Mouse (Mus musculus) intestine, embryonic 14.5 days (tissue): ENCODE measurements at regions not wholly inside any gene's neighbourhood (a gene's known extent, or its start where the extent isn't known, plus 50 kb on each side); places are given as distances from the start of the nearest gene placed in this dataset.

Experiments used
- ATAC-seq: fragments of 200-750 bp; cut with Nextera tagmentation; replicated peaks from 2 replicates; pipeline ENCODE4 v1.8.0; 2017; ENCODE audit warnings: low read depth, moderate number of reproducible peaks, moderate TSS enrichment, moderate library complexity; ENCODE audit not compliant: low FRiP score, low TSS enrichment
- DNase-seq: peaks from one replicate; pipeline ENCODE4 v3.0.0-alpha.2; 2018; ENCODE audit warnings: low spot score
- H3K27ac ChIP-seq: fragments of 300-500 bp; sonication (generic); 2 replicates; pipeline ENCODE4 v1.5.1; 2014; ENCODE audit warnings: low read depth, mild to moderate bottlenecking, control low read depth
- H3K27me3 ChIP-seq: fragments of 300-500 bp; sonication (generic); replicated peaks from 2 replicates; pipeline ENCODE4 v1.6.1; 2014; ENCODE audit warnings: low read length, control low read depth; ENCODE audit not compliant: control insufficient read depth, insufficient read depth
- H3K36me3 ChIP-seq: fragments of 300-500 bp; sonication (generic); 2 replicates; pipeline ENCODE4 v1.6.1; 2014; ENCODE audit warnings: low read length, control low read depth; ENCODE audit not compliant: control insufficient read depth, insufficient read depth
- H3K4me1 ChIP-seq: fragments of 300-500 bp; sonication (generic); replicated peaks from 2 replicates; pipeline ENCODE4 v1.6.1; 2014; ENCODE audit warnings: low read length, control low read depth, mixed read lengths; ENCODE audit not compliant: control insufficient read depth, insufficient read depth
- H3K4me2 ChIP-seq: fragments of 300-500 bp; sonication (generic); 2 replicates; pipeline ENCODE4 v1.6.1; 2014; ENCODE audit warnings: low read length
- H3K4me3 ChIP-seq: fragments of 300-500 bp; sonication (generic); 2 replicates; pipeline ENCODE4 v1.5.1; 2014; ENCODE audit warnings: low read depth, low read length, control low read depth, mixed read lengths
- H3K9ac ChIP-seq: fragments of 300-500 bp; sonication (generic); 2 replicates; pipeline ENCODE4 v1.6.1; 2014; ENCODE audit warnings: mild to moderate bottlenecking, low read length
- H3K9me3 ChIP-seq: fragments of 300-500 bp; sonication (generic); 2 replicates; pipeline ENCODE4 v1.6.1; 2016; ENCODE audit warnings: low read length, control low read depth; ENCODE audit not compliant: control insufficient read depth
- WGBS: fragments of 180-500 bp; shearing (Covaris S2); extraction: QIAGEN DNeasy Blood & Tissue Kit; methylation state at CpG from one replicate; pipeline ENCODE4 v1.1.7; 2014; 5-methylcytosine and 5-hydroxymethylcytosine counted together

DNA sequence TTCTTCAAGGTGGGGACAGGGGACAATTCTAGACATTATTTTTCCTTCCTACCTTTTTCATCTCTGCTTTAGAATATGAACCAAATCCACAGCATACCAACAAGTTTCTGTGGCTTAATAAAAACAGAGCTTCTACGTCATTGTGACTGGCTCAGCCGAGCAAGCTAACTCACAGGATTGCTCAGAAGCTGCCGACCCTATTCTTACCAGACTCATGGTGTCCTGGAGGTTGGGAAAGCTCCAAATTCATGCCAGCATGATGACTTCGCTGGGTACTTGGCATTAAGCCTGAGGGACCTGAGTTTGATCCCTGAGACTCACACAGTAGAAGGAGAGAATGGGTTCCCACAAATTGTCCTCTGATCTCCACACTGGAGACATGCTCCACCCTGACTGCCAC is 253.1 kb upstream of the Tbl1xr1 start:
- no peak for ATAC-seq
- no peaks in the 10 kb centered on the region for H3K9me3 ChIP-seq
- H3K36me3 ChIP-seq = no peaks in the 10 kb centered on the region
- no peak overlapping the region for H3K4me2 ChIP-seq
- 83% methylated on average over 4 of the region's 4 CpGs for WGBS
- no peak overlapping the region for H3K9ac ChIP-seq
- no peak overlapping the region for H3K4me3 ChIP-seq
- no peak for DNase-seq
- H3K27me3 ChIP-seq = no peaks in the 10 kb centered on the region
- H3K4me1 ChIP-seq = no peaks in the 10 kb centered on the region
- H3K27ac ChIP-seq = no peak overlapping the region

DNA sequence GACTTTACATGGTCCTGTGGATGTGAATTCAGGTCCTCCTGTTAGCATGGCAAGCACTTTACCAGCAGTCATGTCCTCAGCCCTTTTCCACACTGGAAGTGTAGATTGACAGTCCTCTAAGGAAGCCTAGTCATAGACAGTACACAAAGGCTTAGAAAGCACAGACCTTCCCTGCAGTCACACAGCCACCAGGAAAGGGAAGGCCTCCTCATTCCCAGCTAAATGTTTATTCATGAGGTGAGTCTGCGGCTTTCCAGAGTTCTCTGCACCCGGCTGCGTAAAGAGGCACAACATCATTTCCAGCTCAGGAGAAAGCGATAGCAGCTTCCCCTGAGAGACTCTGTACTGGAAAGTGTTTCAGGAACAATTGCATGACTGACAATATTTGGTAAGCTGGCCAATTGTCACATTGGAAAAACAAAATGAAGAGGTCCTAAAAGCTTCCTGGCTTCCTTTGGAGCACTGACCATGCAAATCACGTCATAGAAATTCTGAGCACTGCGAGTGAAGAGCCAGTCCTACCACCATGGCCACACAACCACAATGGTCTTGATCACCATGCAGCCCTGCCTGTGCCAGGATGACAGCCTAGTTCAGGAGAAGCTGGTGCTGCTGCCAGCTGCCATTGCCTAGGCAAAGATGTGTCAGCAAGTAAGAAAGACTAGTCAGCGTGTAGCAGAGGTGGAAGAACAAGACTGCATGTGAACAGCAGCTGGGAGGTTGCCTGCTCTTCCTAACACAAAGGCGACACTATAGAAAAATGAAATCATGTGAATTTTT is 252.2 kb upstream of the Tbl1xr1 start:
- H3K36me3 ChIP-seq = no peaks in the 10 kb centered on the region
- no peak overlapping the region for H3K4me2 ChIP-seq
- no peaks in the 10 kb centered on the region for H3K9me3 ChIP-seq
- H3K27me3 ChIP-seq = no peaks in the 10 kb centered on the region
- no peak overlapping the region for H3K4me3 ChIP-seq
- WGBS = 64% methylated on average over 8 of the region's 8 CpGs
- no peak overlapping the region for H3K27ac ChIP-seq
- no peak overlapping the region for H3K9ac ChIP-seq
- H3K4me1 ChIP-seq = no peaks in the 10 kb centered on the region
- ATAC-seq (no peak), DNase-seq (no peak)

DNA sequence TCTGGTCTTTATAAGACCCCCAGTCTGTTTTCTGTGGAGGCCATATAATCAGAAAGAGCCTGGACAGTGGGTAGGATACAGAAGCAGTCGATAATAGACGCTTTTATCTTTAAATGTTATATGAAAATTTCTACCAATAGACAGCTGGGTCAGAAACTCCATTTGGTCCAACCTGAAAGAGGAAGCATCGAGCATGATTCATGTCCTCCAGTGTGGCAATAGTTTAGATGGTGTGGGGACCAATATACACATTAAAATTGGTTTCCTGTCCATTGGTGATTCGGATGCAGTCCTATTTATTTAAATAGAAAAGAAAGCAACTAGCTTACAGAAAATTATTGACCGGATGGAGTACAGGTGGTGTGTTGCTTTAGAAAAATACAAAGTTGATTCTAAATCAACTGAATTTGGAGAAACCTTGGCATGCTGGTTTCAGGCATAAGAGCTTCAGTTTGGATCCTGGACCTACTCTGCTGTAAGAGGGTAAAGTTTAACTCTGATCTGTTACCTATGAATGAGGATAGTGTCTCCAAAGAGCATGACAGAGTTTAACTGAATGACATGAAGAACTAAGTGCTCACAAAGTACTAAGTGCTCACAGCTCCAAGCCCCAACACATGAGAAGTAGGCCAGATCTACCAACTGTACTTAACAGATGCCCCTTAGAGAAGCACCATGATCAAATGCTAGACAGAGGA is 251.4 kb upstream of the Tbl1xr1 start:
- 88% methylated on average over 5 of the region's 5 CpGs for WGBS

DNA sequence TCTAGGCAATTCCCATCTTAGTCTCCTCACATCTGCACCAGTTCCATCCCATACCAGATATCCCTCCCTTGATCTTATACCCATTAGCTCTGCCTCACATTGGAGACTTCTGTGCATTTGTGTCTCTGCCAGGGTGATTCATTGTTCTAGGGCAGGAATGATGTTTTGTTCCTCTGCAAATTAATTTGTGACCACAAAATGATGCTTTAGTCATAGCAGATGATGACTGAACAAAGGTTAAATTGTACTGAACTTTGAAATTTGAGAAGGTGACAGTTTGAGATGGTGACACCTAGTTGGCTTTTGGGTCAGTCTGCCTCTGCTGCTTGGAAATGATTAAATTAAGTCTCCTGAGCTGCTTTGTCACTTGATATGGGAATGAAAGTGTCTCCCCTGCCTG is 248.8 kb upstream of the Tbl1xr1 start:
- DNase-seq = no peak
- Histone ChIP-seq H3K4me1 (no peaks in the 10 kb centered on the region), H3K27me3 (no peaks in the 10 kb centered on the region), H3K9me3 (no peaks in the 10 kb centered on the region), H3K9ac (no peak overlapping the region), H3K4me3 (no peak overlapping the region), H3K36me3 (no peaks in the 10 kb centered on the region), H3K27ac (no peak overlapping the region), H3K4me2 (no peak overlapping the region)
- ATAC-seq = no peak

More for the DNA sequence above, 251.4 kb upstream of the Tbl1xr1 start:
- no peaks in the 10 kb centered on the region for H3K36me3 ChIP-seq
- no peak for ATAC-seq
- H3K4me1 ChIP-seq = no peaks in the 10 kb centered on the region
- no peak overlapping the region for H3K4me3 ChIP-seq
- no peak for DNase-seq
- no peaks in the 10 kb centered on the region for H3K27me3 ChIP-seq
- no peak overlapping the region for H3K9ac ChIP-seq
- no peaks in the 10 kb centered on the region for H3K9me3 ChIP-seq
- no peak overlapping the region for H3K4me2 ChIP-seq
- no peak overlapping the region for H3K27ac ChIP-seq

DNA sequence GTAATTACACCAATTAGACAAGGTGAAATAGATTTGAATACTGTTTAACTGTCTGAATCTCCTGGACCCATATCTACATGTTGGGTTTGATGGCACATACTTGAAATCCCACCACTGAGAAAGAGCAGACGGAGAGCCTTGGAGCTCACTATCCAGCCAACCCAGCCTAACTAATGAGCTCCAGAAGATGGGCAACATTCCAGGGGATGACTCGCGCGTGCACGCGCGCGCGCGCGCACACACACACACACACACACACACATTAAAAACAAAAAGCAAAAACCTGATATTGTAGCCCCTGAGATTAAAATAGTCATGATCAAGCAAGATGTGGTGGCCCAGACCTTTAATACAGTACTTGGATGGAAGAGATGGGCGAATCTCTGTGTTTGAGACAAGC is 243.3 kb upstream of the Tbl1xr1 start:
- H3K9me3 ChIP-seq = no peaks in the 10 kb centered on the region
- no peaks in the 10 kb centered on the region for H3K27me3 ChIP-seq
- H3K4me1 ChIP-seq = no peaks in the 10 kb centered on the region
- no peak overlapping the region for H3K9ac ChIP-seq
- no peak overlapping the region for H3K27ac ChIP-seq
- 96% methylated on average over 12 of the region's 12 CpGs for WGBS
- no peak overlapping the region for H3K4me2 ChIP-seq
- DNase-seq = no peak
- no peak overlapping the region for H3K4me3 ChIP-seq
- no peaks in the 10 kb centered on the region for H3K36me3 ChIP-seq
- ATAC-seq = no peak

DNA sequence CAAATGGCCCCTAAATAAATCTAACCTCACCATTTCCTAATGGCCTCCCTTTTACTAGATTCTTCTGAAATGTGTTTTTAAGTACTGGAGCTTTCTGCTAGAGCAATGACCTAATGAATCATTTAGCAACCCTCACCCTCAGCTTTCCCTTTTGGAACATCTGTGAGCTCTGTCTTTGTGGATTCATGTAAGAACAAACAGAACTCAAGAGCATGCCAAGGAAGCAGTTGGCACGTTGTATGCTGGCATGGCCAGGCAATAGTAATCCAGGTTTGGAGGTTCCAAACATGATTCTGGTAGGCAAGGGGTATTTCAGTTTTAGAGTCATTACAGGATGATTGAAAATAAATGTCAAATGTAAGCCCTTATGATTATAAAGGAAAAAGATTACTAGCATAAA is 240.9 kb upstream of the Tbl1xr1 start:
- H3K9me3 ChIP-seq = no peaks in the 10 kb centered on the region
- H3K27me3 ChIP-seq = no peaks in the 10 kb centered on the region
- no peaks in the 10 kb centered on the region for H3K36me3 ChIP-seq
- H3K9ac ChIP-seq = no peak overlapping the region
- ATAC-seq = no peak
- H3K4me3 ChIP-seq = no peak overlapping the region
- H3K4me2 ChIP-seq = no peak overlapping the region
- 88% methylated on average over 1 of the region's 1 CpGs for WGBS
- no peak for DNase-seq
- no peaks in the 10 kb centered on the region for H3K4me1 ChIP-seq
- no peak overlapping the region for H3K27ac ChIP-seq

DNA sequence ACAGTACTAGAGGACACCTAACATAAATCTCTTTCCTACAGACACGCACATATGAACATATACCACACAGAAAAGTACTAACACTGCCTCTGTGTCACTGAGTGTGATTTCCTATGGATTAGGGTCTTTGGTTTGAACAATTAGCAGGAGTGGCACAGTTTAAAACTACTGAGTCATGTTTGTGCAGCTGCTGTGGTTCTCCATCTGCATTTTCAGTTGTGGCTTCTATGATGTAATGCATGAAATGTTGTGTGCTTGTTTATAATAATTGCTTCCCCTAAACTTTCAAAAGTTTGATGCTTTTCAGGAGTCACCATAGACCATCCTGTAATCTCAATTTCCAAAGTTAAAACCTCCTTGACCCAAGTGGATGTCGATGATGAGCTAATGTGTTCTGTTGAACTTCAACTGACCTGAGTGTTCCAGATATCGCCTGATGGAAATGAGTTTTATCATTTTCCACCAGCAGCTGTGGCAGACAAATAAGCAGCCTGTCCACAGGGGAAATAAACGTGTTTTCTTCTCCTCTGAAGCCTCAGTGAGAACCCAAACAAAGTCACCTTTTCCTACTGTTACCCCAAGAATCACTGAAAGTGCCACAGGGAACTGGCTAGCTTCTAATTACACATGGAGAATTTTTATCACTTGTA is 239.0 kb upstream of the Tbl1xr1 start:
- Histone ChIP-seq H3K9ac (no peak overlapping the region), H3K4me3 (no peak overlapping the region), H3K4me1 (no peaks in the 10 kb centered on the region), H3K4me2 (no peak overlapping the region), H3K27ac (no peak overlapping the region), H3K27me3 (no peaks in the 10 kb centered on the region), H3K36me3 (no peaks in the 10 kb centered on the region), H3K9me3 (no peaks in the 10 kb centered on the region)
- DNase-seq (no peak), ATAC-seq (no peak)
- 68% methylated on average over 4 of the region's 4 CpGs for WGBS

DNA sequence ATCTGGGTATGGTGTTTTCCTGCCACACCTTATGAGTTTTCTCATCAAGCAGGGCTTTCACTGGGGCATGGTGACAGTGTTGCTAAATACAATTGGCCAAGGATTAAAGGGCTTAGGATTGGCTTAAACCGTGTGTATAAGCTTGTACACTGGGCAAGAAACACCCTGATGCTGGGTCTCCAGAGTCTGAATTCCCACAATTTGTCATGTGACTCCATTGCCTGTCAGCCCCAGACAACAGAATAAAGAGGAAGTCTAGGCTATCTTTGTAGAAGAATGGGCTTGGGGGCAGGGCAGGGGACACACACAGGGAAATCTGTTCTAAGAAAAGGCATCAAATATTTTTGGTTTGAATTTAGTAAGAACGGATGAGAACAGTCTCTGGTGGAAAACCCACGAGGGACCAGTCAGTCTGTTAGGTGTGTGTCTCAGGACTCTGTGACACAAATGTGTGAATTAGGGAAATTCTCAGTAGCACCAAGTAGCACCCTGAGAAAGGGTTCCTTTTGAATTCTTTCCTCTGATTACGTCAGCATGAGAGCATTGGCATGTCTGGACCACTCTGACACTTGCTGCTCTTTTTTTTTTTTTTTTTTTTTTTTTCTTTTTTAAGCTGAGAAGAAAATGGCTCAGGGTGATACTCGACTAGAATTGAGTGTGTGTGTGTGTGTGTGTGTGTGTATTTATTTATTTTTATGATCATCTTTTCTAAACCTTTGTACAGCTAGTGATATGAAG is 235.5 kb upstream of the Tbl1xr1 start:
- Histone ChIP-seq H3K27ac (no peak overlapping the region), H3K4me2 (no peak overlapping the region), H3K36me3 (no peaks in the 10 kb centered on the region), H3K9ac (no peak overlapping the region), H3K4me3 (no peak overlapping the region), H3K9me3 (no peaks in the 10 kb centered on the region), H3K4me1 (no peaks in the 10 kb centered on the region; the same call in 1 of the 2 replicates), H3K27me3 (no peaks in the 10 kb centered on the region)
- no peak for ATAC-seq
- WGBS = 61% methylated on average over 5 of the region's 5 CpGs
- DNase-seq = no peak
